Mouse (Mus musculus) embryonic facial prominence, embryonic 13.5 days (tissue): ENCODE results near the gene Nfix. TPM values are rescaled to one million over a fixed set of nuclear protein-coding genes. Genes with fewer than 3 reads are reported as not detected.
A peak's percentile ranks its signal among the peaks of the same experiment; 100 is the strongest.

Experiments used
- ATAC-seq: fragments of 200-750 bp; cut with Nextera tagmentation; 2 replicates; pipeline ENCODE4 v1.8.0; 2017; ENCODE audit warnings: low read depth; ENCODE audit not compliant: insufficient number of reproducible peaks, insufficient read depth, low FRiP score, low TSS enrichment
- H3K27ac ChIP-seq: fragments of 300-500 bp; sonication (generic); 2 replicates; pipeline ENCODE4 v1.5.1; 2015; ENCODE audit warnings: moderate library complexity, mild to moderate bottlenecking, inconsistent platforms
- H3K27me3 ChIP-seq: fragments of 300-500 bp; sonication (generic); 2 replicates; pipeline ENCODE4 v1.6.1; 2015; ENCODE audit warnings: mild to moderate bottlenecking, inconsistent platforms
- H3K36me3 ChIP-seq: fragments of 300-500 bp; sonication (generic); 2 replicates; pipeline ENCODE4 v1.6.1; 2015; ENCODE audit warnings: mild to moderate bottlenecking, inconsistent platforms
- H3K4me1 ChIP-seq: fragments of 300-500 bp; sonication (generic); 2 replicates; pipeline ENCODE4 v1.6.1; 2015; ENCODE audit warnings: inconsistent platforms
- H3K4me2 ChIP-seq: fragments of 300-500 bp; sonication (generic); 2 replicates; pipeline ENCODE4 v1.6.1; 2015; ENCODE audit warnings: moderate library complexity, mild to moderate bottlenecking, inconsistent platforms
- H3K4me3 ChIP-seq: fragments of 300-500 bp; sonication (generic); 2 replicates; pipeline ENCODE4 v1.5.1; 2015; ENCODE audit warnings: mild to moderate bottlenecking, inconsistent platforms
- H3K9ac ChIP-seq: fragments of 300-500 bp; sonication (generic); 2 replicates; pipeline ENCODE4 v1.6.1; 2015; ENCODE audit warnings: mild to moderate bottlenecking, inconsistent platforms
- H3K9me3 ChIP-seq: fragments of 300-500 bp; sonication (generic); 2 replicates; pipeline ENCODE4 v1.6.1; 2016; ENCODE audit warnings: inconsistent platforms
- WGBS: fragments of 180-500 bp; shearing (Covaris S2); methylation state at CpG from one replicate; pipeline ENCODE4 v1.1.7; 2015; ENCODE audit warnings: mixed read lengths; 5-methylcytosine and 5-hydroxymethylcytosine counted together
- polyA plus RNA-seq: library from polyadenylated mRNA; unstranded; fragments of >200 nt; fragmentation: Nextera tagmentation; extraction: Ambion mirVana; gene quantifications from 2 replicates; pipeline ENCODE4 v1.2.1, GENCODE M21; 2015

Nfix gene
- polyA plus RNA-seq, 1 experiment from 2014 or later: 37.0 TPM

GRCm38 (mm10) chr8:84740895-84741843 lies 59.0 kb downstream of the Nfix start:
- H3K36me3 ChIP-seq: no peaks in the 10 kb centered on the region
- 26% methylated on average over 13 of the region's 13 CpGs for WGBS

GRCm38 (mm10) chr8:84739401-84739742 lies 60.8 kb downstream of the Nfix start:
- Histone ChIP-seq H3K36me3 (no peaks in the 10 kb centered on the region), H3K9ac (0 out of 2 replicates have a peak overlapping the region, but pooled peaks have one; percentile 12), H3K4me1 (peaks cover 91% of the 10 kb centered on the region), H3K4me3 (no peak overlapping the region), H3K27ac (peak overlapping the region; percentile 99), H3K27me3 (peaks cover 40% of the 10 kb centered on the region), H3K9me3 (no peaks in the 10 kb centered on the region), H3K4me2 (0 out of 2 replicates have a peak overlapping the region, but pooled peaks have one; percentile 7)
- 13% methylated on average over 1 of the region's 1 CpGs for WGBS
- no peak for ATAC-seq

More at GRCm38 (mm10) chr8:84740895-84741843, 59.0 kb downstream of the Nfix start:
- no peaks in the 10 kb centered on the region for H3K9me3 ChIP-seq
- peaks cover 97% of the 10 kb centered on the region for H3K4me1 ChIP-seq
- ATAC-seq: no peak
- H3K27me3 ChIP-seq: peaks cover 38% of the 10 kb centered on the region
- peak overlapping the region; percentile 58; the same call in 1 of the 2 replicates for H3K9ac ChIP-seq
- H3K4me3 ChIP-seq: no peak overlapping the region
- peak overlapping the region; percentile 55 for H3K4me2 ChIP-seq
- peak overlapping the region; percentile 99 for H3K27ac ChIP-seq

- peaks cover 91% of the 10 kb centered on the region for H3K4me1 ChIP-seq
- ATAC-seq: no peak
- peak overlapping the region; percentile 65; the same call in 1 of the 2 replicates for H3K9ac ChIP-seq
- no peaks in the 10 kb centered on the region for H3K9me3 ChIP-seq
- H3K27me3 ChIP-seq: peaks cover 40% of the 10 kb centered on the region
- 0 out of 2 replicates have a peak overlapping the region, but pooled peaks have one; percentile 7 for H3K4me2 ChIP-seq
- H3K36me3 ChIP-seq: no peaks in the 10 kb centered on the region
- H3K27ac ChIP-seq: peak overlapping the region; percentile 99
- WGBS: 39% methylated on average over 10 of the region's 10 CpGs
- H3K4me3 ChIP-seq: no peak overlapping the region
These were observed 61.3 kb downstream of the Nfix start for GRCm38 (mm10) chr8:84738715-84739400.

- H3K27me3 ChIP-seq: peaks cover 40% of the 10 kb centered on the region
- peak overlapping the region; percentile 43 for H3K4me2 ChIP-seq
- H3K4me1 ChIP-seq: peaks cover 89% of the 10 kb centered on the region
- peak overlapping the region; percentile 65 for H3K9ac ChIP-seq
- no peaks in the 10 kb centered on the region for H3K9me3 ChIP-seq
- no peak overlapping the region for H3K4me3 ChIP-seq
- no peak for ATAC-seq
- H3K27ac ChIP-seq: peak overlapping the region; percentile 99
- 17% methylated on average over 10 of the region's 10 CpGs for WGBS
- H3K36me3 ChIP-seq: no peaks in the 10 kb centered on the region
These were observed 61.9 kb downstream of the Nfix start for GRCm38 (mm10) chr8:84738266-84738665.

- Histone ChIP-seq H3K4me1 (peaks cover 89% of the 10 kb centered on the region), H3K27ac (peak overlapping the region; percentile 99), H3K9me3 (no peaks in the 10 kb centered on the region), H3K27me3 (peaks cover 40% of the 10 kb centered on the region), H3K4me2 (peak overlapping the region; percentile 43), H3K9ac (peak overlapping the region; percentile 52; the same call in 1 of the 2 replicates), H3K36me3 (no peaks in the 10 kb centered on the region), H3K4me3 (no peak overlapping the region)
- no peak for ATAC-seq
- 3% methylated on average over 16 of the region's 16 CpGs for WGBS
These were observed 62.5 kb downstream of the Nfix start for GRCm38 (mm10) chr8:84737608-84738007.

- no peak for ATAC-seq
- no peak overlapping the region for H3K4me3 ChIP-seq
- no peaks in the 10 kb centered on the region for H3K9me3 ChIP-seq
- H3K4me2 ChIP-seq: no peak overlapping the region
- WGBS: 73% methylated on average over 4 of the region's 4 CpGs
- H3K9ac ChIP-seq: no peak overlapping the region
- peaks cover 40% of the 10 kb centered on the region for H3K27me3 ChIP-seq
- H3K27ac ChIP-seq: 0 out of 2 replicates have a peak overlapping the region, but pooled peaks have one; percentile 16
- no peaks in the 10 kb centered on the region for H3K36me3 ChIP-seq
- peaks cover 89% of the 10 kb centered on the region for H3K4me1 ChIP-seq
These were observed 63.6 kb downstream of the Nfix start for GRCm38 (mm10) chr8:84736521-84736920.

- Histone ChIP-seq H3K4me2 (no peak overlapping the region), H3K4me3 (no peak overlapping the region), H3K27me3 (peaks cover 33% of the 10 kb centered on the region), H3K27ac (no peak overlapping the region), H3K4me1 (peaks cover 89% of the 10 kb centered on the region), H3K9ac (no peak overlapping the region), H3K36me3 (0 out of 2 replicates have a peak, but pooled peaks cover under 1% of the 10 kb centered on the region), H3K9me3 (no peaks in the 10 kb centered on the region)
- WGBS: 39% methylated on average over 2 of the region's 2 CpGs
- no peak for ATAC-seq
These were observed 64.5 kb downstream of the Nfix start for GRCm38 (mm10) chr8:84735597-84735996.

- ATAC-seq: no peak
- Histone ChIP-seq H3K27me3 (peaks cover 24% of the 10 kb centered on the region), H3K36me3 (peaks cover 3% of the 10 kb centered on the region; the same call in 1 of the 2 replicates), H3K4me3 (no peak overlapping the region), H3K4me1 (peaks cover 89% of the 10 kb centered on the region), H3K9ac (no peak overlapping the region), H3K27ac (no peak overlapping the region), H3K4me2 (no peak overlapping the region), H3K9me3 (no peaks in the 10 kb centered on the region)
- WGBS: 75% methylated on average over 2 of the region's 2 CpGs
These were observed 65.5 kb downstream of the Nfix start for GRCm38 (mm10) chr8:84734680-84735079.

- no peaks in the 10 kb centered on the region for H3K9me3 ChIP-seq
- 92% methylated on average over 6 of the region's 6 CpGs for WGBS
- peaks cover 81% of the 10 kb centered on the region for H3K4me1 ChIP-seq
- no peak overlapping the region for H3K9ac ChIP-seq
- H3K27ac ChIP-seq: no peak overlapping the region
- peaks cover 7% of the 10 kb centered on the region; the same call in 1 of the 2 replicates for H3K36me3 ChIP-seq
- H3K27me3 ChIP-seq: peaks cover 20% of the 10 kb centered on the region
- no peak overlapping the region for H3K4me2 ChIP-seq
- H3K4me3 ChIP-seq: no peak overlapping the region
- ATAC-seq: no peak
These were observed 66.2 kb downstream of the Nfix start for GRCm38 (mm10) chr8:84733959-84734358.

GRCm38 (mm10) chr8:84732996-84733395 lies 67.1 kb downstream of the Nfix start:
- H3K9me3 ChIP-seq: no peaks in the 10 kb centered on the region
- peak overlapping the region; percentile 22 for H3K27ac ChIP-seq
- H3K27me3 ChIP-seq: peaks cover 14% of the 10 kb centered on the region
- no peak overlapping the region for H3K4me2 ChIP-seq
- H3K36me3 ChIP-seq: peaks cover 7% of the 10 kb centered on the region; the same call in 1 of the 2 replicates
- peak overlapping the region; percentile 46; the same call in 1 of the 2 replicates for H3K9ac ChIP-seq
- H3K4me1 ChIP-seq: peaks cover 81% of the 10 kb centered on the region
- 19% methylated on average over 6 of the region's 6 CpGs for WGBS
- no peak for ATAC-seq
- no peak overlapping the region for H3K4me3 ChIP-seq

- peak overlapping the region; percentile 22 for H3K27ac ChIP-seq
- WGBS: 64% methylated on average over 5 of the region's 5 CpGs
- ATAC-seq: no peak
- H3K36me3 ChIP-seq: peaks cover 11% of the 10 kb centered on the region; the same call in 1 of the 2 replicates
- H3K4me2 ChIP-seq: no peak overlapping the region
- H3K27me3 ChIP-seq: peaks cover 14% of the 10 kb centered on the region
- peaks cover 76% of the 10 kb centered on the region for H3K4me1 ChIP-seq
- H3K9me3 ChIP-seq: no peaks in the 10 kb centered on the region
- no peak overlapping the region for H3K4me3 ChIP-seq
- H3K9ac ChIP-seq: 0 out of 2 replicates have a peak overlapping the region, but pooled peaks have one; percentile 46
These were observed 67.6 kb downstream of the Nfix start for GRCm38 (mm10) chr8:84732545-84732944.
